Mouse (Mus musculus) liver, postnatal 0 days (tissue): Measurements from ENCODE around the gene E130309D02Rik.

Experiments
- CTCF ChIP-seq: sonication (generic); IDR thresholded peaks from 2 replicates; pipeline ENCODE4 v1.5.1; 2016; ENCODE audit warnings: antibody characterized with exemption, low read depth
- EP300 ChIP-seq: IDR thresholded peaks from 2 replicates; pipeline ENCODE4 v1.6.1; 2016; ENCODE audit warnings: antibody characterized with exemption, low read depth, mild to moderate bottlenecking

DNA sequence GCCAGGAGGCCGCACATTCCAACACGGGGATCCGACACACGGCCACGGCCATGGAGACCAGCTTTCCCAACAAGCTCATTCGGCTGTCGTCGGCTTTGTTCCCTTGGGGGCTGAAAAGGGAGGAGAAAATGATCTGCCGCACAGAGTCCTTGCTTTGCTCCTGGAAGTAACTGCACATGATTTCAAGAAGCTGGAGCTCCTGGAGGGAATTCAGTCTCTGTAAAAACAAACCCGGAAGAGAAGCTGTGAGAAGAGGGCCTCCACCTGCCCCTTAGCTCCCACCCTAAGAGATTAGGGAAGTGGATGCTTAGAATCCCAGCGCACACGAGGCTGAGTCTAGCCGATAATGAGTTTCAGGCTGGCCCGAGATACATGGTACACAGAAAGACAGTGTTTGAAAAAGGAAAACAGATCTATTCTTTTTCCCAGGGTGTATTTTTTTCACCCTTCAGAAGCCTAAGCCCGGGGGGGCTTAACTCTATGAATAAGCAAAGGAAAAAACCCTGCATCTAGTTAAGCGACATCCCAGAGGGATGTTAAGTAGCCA, 904 bp downstream of the E130309D02Rik start:
- TF ChIP-seq CTCF (no peak), EP300 (no peak)
